Mouse (Mus musculus) colon, adult 2 months (tissue): ENCODE results near the gene Hcn1. TPM values are rescaled to one million over a fixed set of nuclear protein-coding genes. Genes with fewer than 3 reads are reported as not detected.

Experiments
- polyA plus RNA-seq: library from polyadenylated mRNA; depleted of rRNA; stranded (reverse); fragments of >200 nt; gene quantifications from 2 replicates; pipeline ENCODE4 v1.2.3, GENCODE M21; 2012; rRNA removed

Gene Hcn1
- 0.01 TPM in 2 replicates for polyA plus RNA-seq

GRCm38 (mm10) chr13:117602181-117602580, at the start of gene Hcn1:
Gene Hcn1, plus strand, starts transcription at chr13:117602320.

